Mouse (Mus musculus) forebrain, embryonic 14.5 days (tissue): Measurements from ENCODE around the gene Plekha4. TPM values are rescaled to one million over a fixed set of nuclear protein-coding genes. Genes with fewer than 3 reads are reported as not detected.
"Not testable (repeated sequence)": the region's sequence is repeated elsewhere in the genome, so short reads cannot be mapped to it uniquely, and the experiment has no call there.

ENCODE experiments used
- ATAC-seq: fragments of 200-750 bp; cut with Nextera tagmentation; 2 replicates; pipeline ENCODE4 v1.8.0; 2017; ENCODE audit warnings: mild to moderate bottlenecking, moderate library complexity
- DNase-seq: peaks from one replicate; pipeline ENCODE4 v3.0.0-alpha.2; 2015; ENCODE audit warnings: low spot score
- H3K27ac ChIP-seq: fragments of 300-500 bp; sonication (generic); 2 replicates; pipeline ENCODE4 v1.5.1; 2014; ENCODE audit warnings: low read depth, mild to moderate bottlenecking, control low read depth, low read length, moderate library complexity
- H3K27me3 ChIP-seq: fragments of 300-500 bp; sonication (generic); replicated peaks from 2 replicates; pipeline ENCODE4 v1.6.1; 2014; ENCODE audit warnings: low read length, control low read depth, mixed read lengths; ENCODE audit not compliant: control insufficient read depth, insufficient read depth
- H3K36me3 ChIP-seq: fragments of 300-500 bp; sonication (generic); 2 replicates; pipeline ENCODE4 v1.6.1; 2014; ENCODE audit warnings: low read length, control low read depth; ENCODE audit not compliant: control insufficient read depth, insufficient read depth
- H3K4me1 ChIP-seq: fragments of 300-500 bp; sonication (generic); 2 replicates; pipeline ENCODE4 v1.6.1; 2014; ENCODE audit warnings: antibody characterized with exemption, low read length, control low read depth; ENCODE audit not compliant: control insufficient read depth, insufficient read depth
- H3K4me2 ChIP-seq: fragments of 300-500 bp; sonication (generic); 2 replicates; pipeline ENCODE4 v1.6.1; 2014; ENCODE audit warnings: mild to moderate bottlenecking, control low read depth, low read length
- H3K4me3 ChIP-seq: fragments of 300-500 bp; sonication (generic); 2 replicates; pipeline ENCODE4 v1.5.1; 2014; ENCODE audit warnings: low read depth, low read length, control low read depth
- H3K9ac ChIP-seq: fragments of 300-500 bp; sonication (generic); 2 replicates; pipeline ENCODE4 v1.6.1; 2014; ENCODE audit warnings: mild to moderate bottlenecking, low read length, control low read depth, moderate library complexity
- H3K9me3 ChIP-seq: fragments of 300-500 bp; sonication (generic); replicated peaks from 2 replicates; pipeline ENCODE4 v1.6.1; 2016; ENCODE audit warnings: low read length, control low read depth, mixed read lengths; ENCODE audit not compliant: control insufficient read depth
- WGBS: fragments of 180-500 bp; shearing (Covaris S2); extraction: QIAGEN DNeasy Blood & Tissue Kit; methylation state at CpG from one replicate; pipeline ENCODE4 v1.1.7; 2014; 5-methylcytosine and 5-hydroxymethylcytosine counted together
- polyA plus RNA-seq: library from polyadenylated mRNA; unstranded; fragments of >200 nt; fragmentation: Nextera tagmentation; extraction: Ambion mirVana; gene quantifications from 2 replicates; pipeline ENCODE4 v1.2.1, GENCODE M21; 2014

Plekha4 gene
- 0.76 and 1.2 TPM in 2 replicates for polyA plus RNA-seq

DNA sequence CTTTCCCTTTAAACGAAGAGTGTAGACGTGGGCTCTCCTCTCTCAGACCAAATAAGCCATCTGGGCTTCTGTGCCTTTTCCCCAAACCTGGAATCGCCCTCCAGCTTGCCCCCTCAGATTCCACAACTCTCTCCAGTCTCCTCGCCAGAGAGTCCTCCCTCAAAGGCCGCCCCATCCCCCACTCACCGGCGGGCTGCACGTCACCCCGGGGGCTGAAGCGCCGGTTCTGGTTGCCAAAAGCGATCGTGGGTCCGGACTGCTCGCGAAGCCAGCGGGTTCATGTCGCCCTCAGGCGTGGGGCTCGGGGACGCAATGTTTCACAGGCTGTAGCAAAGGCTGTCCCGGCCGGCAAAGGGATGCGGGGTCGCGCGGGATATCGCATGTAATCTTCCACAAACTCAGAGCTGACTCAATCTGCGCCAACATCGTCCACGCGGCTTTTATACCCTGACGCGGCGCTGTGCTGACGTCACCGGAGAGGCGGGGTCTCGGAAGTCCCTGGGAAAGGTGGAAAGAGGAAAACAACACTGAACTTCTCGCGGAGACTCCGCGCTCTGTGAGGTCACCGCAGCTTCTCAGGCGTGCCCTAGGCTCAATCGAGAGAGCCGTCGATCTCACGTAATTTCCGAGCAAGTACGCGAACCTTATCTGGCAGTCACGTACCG is at the start of gene Plekha4, which contains the start of gene Ppp1r15a:
TSS of gene Plekha4 (plus strand) at position 522 of the 665 bp plus-strand sequence.
TSS of gene Ppp1r15a (minus strand) at position 460 of the 665 bp plus-strand sequence.
- Histone ChIP-seq H3K36me3 (no peaks in the 10 kb centered on the region), H3K9me3 (no peaks in the 10 kb centered on the region), H3K27me3 (no peaks in the 10 kb centered on the region), H3K9ac (peak within 1 kb of the TSS; percentile 82), H3K4me3 (peak within 1 kb of the TSS; percentile 67), H3K27ac (peak within 1 kb of the TSS; percentile 55), H3K4me1 (peaks cover 6% of the 10 kb centered on the region), H3K4me2 (peak within 1 kb of the TSS; percentile 95)
- DNase-seq = peak; percentile 92
- ATAC-seq = peak; percentile 70
- WGBS = under 1% methylated on average over 54 of the region's 54 CpGs

DNA sequence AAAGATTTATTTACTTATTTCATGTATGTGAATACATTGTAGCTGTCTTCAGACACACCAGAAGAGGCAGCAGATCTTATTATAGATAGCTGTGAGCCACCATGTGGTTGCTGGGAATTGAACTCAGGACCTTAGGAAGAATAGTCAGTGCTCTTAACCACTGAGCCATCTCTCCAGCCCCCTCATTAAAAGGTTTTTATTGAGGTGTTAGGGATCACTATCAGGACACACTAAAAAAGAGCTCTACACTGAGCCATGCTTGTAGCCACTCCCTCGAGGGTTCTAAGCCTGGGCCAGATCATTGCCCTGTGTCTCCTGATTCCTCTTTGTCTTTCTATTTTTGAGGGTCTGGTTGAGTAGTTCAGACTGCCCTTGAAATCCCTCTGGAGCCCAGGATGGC is 49.7 kb upstream of the Plekha4 start:
- Histone ChIP-seq H3K4me3 (no peak overlapping the region), H3K27me3 (no peaks in the 10 kb centered on the region), H3K4me2 (no peak overlapping the region), H3K4me1 (no peaks in the 10 kb centered on the region), H3K27ac (no peak overlapping the region), H3K9ac (no peak overlapping the region), H3K36me3 (no peaks in the 10 kb centered on the region), H3K9me3 (no peaks in the 10 kb centered on the region)
- WGBS = 54% methylated on average over 1 of the region's 1 CpGs
- DNase-seq (no peak), ATAC-seq (no peak)

DNA sequence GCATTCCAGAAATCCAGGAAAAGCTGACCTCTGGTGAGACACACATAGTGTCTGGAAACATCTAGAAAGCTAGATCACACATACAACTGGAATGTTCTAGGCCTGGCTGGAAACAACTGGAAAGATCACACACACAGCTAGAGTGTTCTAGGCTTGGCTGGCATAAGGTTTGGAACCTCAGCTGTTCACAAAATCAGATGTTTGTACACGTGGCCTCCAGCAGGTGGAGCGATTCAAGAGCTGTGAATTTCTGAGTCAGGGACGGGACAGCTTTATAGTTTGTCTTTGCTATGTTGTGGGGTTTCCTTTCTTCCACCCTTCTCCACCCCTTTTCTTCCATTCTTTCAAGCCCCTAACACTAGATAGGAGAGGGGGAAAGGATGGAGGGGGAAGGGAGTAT is 49.1 kb upstream of the Plekha4 start:
- Histone ChIP-seq H3K4me3 (no peak overlapping the region), H3K9me3 (no peaks in the 10 kb centered on the region), H3K27me3 (no peaks in the 10 kb centered on the region), H3K27ac (no peak overlapping the region), H3K36me3 (no peaks in the 10 kb centered on the region), H3K4me1 (no peaks in the 10 kb centered on the region), H3K9ac (no peak overlapping the region), H3K4me2 (no peak overlapping the region)
- DNase-seq (peak; percentile 84), ATAC-seq (0 out of 2 replicates have a peak, but pooled peaks have one; percentile 52)
- 5% methylated on average over 3 of the region's 3 CpGs for WGBS

DNA sequence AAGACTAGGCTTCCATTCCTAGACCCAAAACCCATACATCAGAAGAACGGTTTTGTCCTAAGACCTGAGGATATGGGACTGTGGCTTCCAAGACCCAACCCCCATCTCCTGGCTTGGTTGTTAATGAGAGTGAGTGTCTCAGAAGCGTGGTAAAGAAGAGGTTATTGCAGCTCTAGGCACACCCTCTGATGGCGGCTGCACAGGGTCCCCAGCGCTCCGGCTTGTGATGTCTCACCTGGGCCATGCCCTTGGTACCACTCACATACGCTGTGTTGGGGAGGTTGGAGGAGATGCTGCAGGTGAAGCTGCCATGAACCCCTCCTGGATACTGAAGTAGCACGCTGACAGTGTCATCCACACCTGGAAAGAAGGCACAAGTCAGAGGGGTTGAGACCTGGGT is 47.4 kb upstream of the Plekha4 start:
- no peaks in the 10 kb centered on the region for H3K27me3 ChIP-seq
- no peak overlapping the region for H3K27ac ChIP-seq
- no peaks in the 10 kb centered on the region for H3K9me3 ChIP-seq
- no peaks in the 10 kb centered on the region for H3K4me1 ChIP-seq
- no peak overlapping the region for H3K4me2 ChIP-seq
- 96% methylated on average over 7 of the region's 7 CpGs for WGBS
- DNase-seq (no peak), ATAC-seq (no peak)
- no peaks in the 10 kb centered on the region for H3K36me3 ChIP-seq
- H3K4me3 ChIP-seq = no peak overlapping the region
- no peak overlapping the region for H3K9ac ChIP-seq

DNA sequence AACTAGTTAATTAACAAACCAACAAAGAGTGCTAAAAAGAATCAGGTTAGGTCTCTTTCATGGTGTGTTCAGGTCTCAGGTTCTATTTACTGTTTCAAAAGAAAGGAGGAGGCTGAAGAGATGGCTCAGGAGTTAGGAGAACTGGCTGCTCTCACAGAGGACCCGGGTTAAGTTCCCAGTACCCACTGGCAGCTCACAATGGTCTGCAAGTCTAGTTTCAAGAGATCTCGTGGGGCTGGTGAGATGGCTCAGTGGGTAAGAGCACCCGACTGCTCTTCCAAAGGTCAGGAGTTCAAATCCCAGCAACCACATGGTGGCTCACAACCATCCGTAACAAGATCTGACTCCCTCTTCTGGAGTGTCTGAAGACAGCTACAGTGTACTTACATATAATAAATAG is 45.8 kb upstream of the Plekha4 start:
- not testable (repeated sequence) for ATAC-seq, H3K4me1 ChIP-seq, H3K9ac ChIP-seq, H3K4me2 ChIP-seq, H3K27ac ChIP-seq, H3K27me3 ChIP-seq, H3K9me3 ChIP-seq, H3K36me3 ChIP-seq, H3K4me3 ChIP-seq, DNase-seq
- WGBS = 88% methylated on average over 3 of the region's 4 CpGs

DNA sequence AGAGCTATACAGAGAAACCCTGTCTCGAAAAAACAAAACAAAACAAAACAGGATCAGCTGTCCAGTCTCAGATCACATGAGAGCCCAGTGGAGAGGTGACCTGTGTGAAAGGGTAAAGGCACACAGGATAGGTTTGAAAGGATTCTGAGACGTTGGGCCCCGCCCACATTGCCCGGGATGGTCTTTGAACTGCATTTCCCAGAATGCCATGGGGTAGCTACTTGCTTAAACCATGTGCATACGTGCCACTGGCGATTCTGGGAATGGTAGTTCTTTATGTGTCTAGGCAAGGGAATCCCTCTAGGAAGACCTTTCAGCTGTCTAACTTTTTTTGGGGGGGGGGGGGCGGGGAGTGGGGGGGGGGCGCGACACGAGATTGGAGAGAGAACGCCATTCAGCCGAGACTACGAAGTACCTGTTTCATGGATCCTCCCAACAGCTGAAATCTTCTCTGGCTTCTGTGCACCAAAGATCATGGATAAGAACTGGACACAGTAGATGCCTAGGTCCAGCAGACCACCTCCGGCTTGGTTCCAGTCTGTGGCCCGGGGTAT is 44.7 kb upstream of the Plekha4 start, which contains the start of gene Tulp2:
TSS of gene Tulp2 (plus strand) at position 504 of the 554 bp plus-strand sequence.
- H3K36me3 ChIP-seq = no peaks in the 10 kb centered on the region
- no peaks in the 10 kb centered on the region for H3K4me1 ChIP-seq
- no peaks in the 10 kb centered on the region for H3K9me3 ChIP-seq
- no peak within 1 kb of the TSS for H3K4me3 ChIP-seq
- no peak within 1 kb of the TSS for H3K9ac ChIP-seq
- ATAC-seq (peak; percentile 91), DNase-seq (peak; percentile 87)
- H3K27me3 ChIP-seq = no peaks in the 10 kb centered on the region
- no peak within 1 kb of the TSS for H3K4me2 ChIP-seq
- WGBS = 56% methylated on average over 15 of the region's 15 CpGs
- no peak within 1 kb of the TSS for H3K27ac ChIP-seq

DNA sequence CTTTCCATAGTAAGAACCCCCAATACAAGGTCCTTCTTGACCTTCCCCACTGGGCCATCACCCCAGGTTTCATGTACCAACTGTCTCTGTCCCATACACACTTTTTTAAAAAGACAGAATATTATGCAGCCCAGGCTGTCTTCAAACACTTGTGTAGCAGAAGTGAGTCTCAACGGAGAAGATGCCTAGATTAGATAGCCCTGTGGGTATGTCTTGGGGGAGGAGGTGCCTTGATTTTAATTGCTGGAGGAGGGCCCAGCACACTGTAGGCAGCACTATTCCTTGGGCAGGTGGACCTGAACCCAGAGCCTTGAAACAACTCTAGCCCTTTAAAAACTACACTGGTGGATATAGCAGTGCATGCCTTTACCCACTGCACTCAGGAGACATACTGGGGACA is 44.0 kb upstream of the Plekha4 start:
- no peak overlapping the region for H3K4me3 ChIP-seq
- H3K4me2 ChIP-seq = no peak overlapping the region
- no peaks in the 10 kb centered on the region for H3K9me3 ChIP-seq
- ATAC-seq (no peak), DNase-seq (no peak)
- 97% methylated on average over 1 of the region's 1 CpGs for WGBS
- no peaks in the 10 kb centered on the region for H3K27me3 ChIP-seq
- H3K36me3 ChIP-seq = no peaks in the 10 kb centered on the region
- no peak overlapping the region for H3K27ac ChIP-seq
- no peaks in the 10 kb centered on the region for H3K4me1 ChIP-seq
- H3K9ac ChIP-seq = no peak overlapping the region

DNA sequence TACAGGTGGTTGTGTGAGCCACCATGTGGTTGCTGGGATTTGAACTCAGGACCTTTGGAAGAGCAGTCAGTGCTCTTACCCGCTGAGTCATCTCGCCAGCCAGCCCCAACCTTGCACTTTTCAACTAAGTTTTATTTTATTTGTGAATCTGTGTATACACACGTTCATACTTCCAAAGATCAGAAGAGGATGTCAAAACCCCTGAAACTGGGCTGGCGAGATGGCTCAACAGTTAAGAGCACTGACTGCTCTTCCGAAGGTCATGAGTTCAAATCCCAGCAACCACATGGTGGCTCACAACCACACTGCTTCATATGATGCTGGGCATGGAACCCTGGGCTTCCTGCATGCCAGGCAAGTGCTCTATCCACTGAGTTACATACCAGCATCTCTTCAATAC is 41.1 kb upstream of the Plekha4 start:
- not testable (repeated sequence) for H3K4me3 ChIP-seq, H3K36me3 ChIP-seq, ATAC-seq, H3K27ac ChIP-seq, H3K9me3 ChIP-seq, DNase-seq, H3K9ac ChIP-seq, H3K27me3 ChIP-seq, H3K4me1 ChIP-seq, H3K4me2 ChIP-seq
- 95% methylated on average over 5 of the region's 5 CpGs for WGBS

DNA sequence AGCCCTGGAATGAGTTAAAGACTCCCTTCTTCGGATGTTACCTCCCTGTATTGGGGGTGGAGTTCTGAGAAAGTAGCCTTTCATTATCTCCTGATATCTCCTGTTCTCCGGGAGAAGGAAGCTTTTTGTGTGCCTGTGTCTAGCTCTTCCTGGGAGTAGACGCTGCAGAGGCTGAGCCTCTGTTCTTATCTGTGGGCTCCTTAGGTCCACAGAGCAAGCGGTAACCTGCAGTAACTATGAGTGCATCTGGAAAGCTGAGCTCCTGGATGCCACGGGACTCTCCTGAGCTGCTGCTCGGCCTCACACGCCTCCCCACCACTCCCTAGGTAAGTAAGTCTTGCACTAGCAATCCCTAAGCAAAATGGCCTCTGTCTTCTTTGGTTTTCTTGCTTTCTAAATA is 40.0 kb upstream of the Plekha4 start:
- Histone ChIP-seq H3K36me3 (no peaks in the 10 kb centered on the region), H3K27me3 (no peaks in the 10 kb centered on the region), H3K27ac (no peak overlapping the region), H3K4me3 (no peak overlapping the region), H3K4me1 (no peaks in the 10 kb centered on the region; the same call in 1 of the 2 replicates), H3K9me3 (no peaks in the 10 kb centered on the region), H3K9ac (no peak overlapping the region), H3K4me2 (no peak overlapping the region)
- no peak for DNase-seq
- 80% methylated on average over 7 of the region's 7 CpGs for WGBS
- ATAC-seq = no peak
